Mouse (Mus musculus): Measurements from ENCODE around the gene Pappa2.

Gene Pappa2

DNA sequence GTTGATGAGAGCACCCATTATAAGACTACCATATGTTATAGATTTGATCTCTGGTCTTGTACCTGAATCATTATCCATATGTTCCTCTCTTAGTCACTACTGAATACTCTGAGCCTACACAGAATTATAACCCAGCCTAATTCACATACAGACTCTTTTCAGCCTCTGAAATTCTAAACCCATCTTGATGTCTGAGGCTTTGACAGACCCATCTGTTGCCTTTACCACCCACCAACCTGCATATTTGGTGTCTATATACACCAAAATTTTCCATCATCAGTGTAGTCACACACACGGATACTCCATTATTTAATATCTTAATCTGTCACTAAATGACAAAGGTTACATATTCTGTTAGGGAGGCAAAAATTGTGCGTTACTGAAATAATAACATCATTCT, 69.6 kb downstream of the Pappa2 start:
- no peak for DNase-seq (ENCODE audit: low spot score)

DNA sequence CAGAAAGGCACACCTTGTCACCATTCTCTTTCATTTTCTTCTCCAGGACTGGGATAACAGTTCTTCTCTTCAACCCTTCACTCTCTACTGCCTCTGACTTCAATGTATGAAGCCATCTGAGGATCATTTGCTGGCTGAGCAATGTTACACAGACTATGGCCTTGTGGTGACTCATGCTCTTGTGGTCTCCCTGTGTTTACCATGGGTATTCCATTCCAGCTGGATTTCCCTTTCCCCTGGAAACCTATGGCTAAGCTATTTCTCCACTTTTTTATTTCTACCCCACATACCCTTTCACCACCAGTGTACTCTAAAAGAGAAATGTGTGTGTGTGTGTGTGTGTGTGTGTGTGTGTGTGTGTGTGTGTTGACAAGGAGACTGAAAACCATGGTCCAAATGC, 83.0 kb downstream of the Pappa2 start:
- DNase-seq (ENCODE audit: low spot score): no peak

DNA sequence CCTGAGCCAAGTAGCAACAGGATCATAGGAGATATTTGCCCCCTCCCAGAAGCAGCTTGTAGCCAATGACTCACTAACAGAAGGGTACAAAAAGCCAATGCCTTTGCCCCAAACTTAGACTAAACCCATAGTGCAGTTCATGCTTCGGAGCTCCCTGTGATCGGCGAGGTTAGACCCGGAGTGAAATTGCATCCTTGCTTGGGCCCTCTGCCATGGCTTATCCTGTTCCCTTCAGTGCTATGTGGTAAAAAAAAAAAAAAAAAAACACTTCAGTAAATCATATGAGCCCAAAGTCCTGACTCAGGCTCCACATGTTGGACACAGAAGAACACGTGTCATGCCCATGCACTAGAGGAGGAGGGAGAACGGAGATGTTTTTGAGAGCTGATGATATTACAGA, 85.8 kb downstream of the Pappa2 start:
- DNase-seq (ENCODE audit: low spot score): no peak

DNA sequence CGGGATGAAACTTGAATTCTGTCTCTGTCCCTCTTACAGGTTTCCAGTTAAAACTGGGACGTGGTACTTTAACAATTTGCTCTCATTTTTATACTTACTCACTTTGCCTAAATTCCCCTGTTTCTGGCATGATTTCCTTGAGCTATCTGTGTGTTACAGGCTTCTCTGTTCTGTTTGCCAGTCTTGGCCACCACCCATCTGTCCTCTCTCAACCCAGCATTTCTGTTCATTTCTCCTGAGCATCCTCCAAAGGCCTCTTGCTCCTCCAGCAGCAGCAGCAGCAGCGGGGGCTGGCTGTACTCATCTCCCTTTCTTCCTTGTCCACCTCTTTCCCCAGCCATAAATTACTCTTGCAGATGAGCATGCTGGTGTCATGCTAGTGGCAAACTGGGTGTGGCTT, 104.8 kb downstream of the Pappa2 start:
- no peak for DNase-seq (ENCODE audit: low spot score)

DNA sequence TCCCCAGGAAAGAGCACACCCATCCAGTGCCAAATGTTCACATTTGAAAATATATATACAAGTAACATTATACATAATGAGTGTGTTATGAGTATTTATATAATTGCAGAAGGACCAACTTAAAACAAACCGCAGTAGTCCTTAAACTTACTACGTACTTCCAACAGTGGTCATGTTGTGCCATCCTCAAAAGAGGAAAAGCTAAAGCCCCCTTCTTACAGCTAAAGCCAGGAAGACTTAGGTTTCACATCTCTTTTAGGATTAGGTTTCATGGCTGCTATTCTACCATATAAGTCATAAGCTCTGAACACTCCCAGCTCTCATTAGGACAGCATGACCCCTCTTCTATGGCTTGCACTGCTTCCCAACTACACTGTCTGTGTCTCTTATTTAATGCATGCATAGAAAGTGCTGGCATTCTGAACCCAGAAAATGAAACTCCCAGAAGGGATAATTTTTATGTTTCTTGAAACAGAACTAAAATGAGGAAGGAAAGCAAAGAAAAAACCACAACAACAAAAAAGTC, 105.7 kb downstream of the Pappa2 start:
- no peak for DNase-seq (ENCODE audit: low spot score)

DNA sequence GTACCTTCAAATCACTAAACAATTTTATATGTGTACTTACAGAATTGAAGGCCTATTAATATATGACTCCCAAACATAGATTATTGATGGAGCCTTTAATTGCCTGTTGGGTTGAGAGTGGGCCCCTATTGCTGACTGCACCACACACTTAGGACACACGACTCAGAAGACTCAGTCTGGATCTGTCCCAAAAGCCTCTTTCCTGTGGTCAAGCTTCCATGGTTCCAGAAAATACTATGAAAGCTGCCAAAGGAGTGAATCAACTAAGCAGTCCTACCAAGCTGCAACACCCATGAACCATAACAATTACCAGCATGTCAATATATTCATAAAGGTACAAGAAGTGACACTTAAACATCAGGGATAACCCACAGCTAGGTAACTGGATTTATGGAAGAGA, 106.7 kb downstream of the Pappa2 start:
- DNase-seq (ENCODE audit: low spot score): no peak

DNA sequence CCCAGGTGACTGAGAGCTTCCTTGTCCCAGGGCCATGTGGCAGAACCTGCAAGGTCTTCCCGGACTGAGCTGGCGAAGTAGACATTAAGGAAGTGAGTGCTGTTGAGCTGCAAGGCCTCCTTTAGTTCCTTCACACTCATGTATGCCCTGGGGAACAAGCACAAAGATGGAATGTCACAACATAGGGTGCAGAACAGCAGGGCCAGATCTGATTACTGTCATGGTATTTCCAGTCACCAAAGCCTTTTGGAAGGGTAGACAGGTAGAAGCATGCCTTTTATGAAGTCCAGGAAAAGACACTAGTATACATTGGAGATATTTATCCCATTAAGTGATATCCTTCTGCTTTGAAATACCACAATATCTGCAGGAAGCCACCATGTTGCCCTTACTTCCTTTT, 108.9 kb downstream of the Pappa2 start:
- no peak for DNase-seq (ENCODE audit: low spot score)

DNA sequence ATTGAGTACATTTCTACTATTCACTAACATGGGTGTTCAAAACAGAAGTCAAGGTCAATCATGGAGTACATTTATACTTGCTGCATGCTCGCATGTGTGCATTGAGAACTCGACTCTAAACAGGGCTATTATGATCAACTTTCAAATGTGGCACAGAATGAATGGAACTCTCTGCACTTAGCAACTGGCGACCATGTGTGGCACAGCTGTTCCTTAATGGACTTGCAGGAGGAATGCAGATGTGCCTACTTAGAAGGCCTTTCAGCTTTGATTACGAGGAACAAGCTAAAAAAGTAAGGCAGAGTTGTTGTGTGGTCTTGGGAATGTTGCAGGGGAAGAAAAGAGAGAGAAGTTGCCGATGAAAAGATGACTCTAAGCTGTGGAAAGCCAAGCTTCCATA, 120.1 kb downstream of the Pappa2 start:
- no peak for DNase-seq (ENCODE audit: low spot score)

DNA sequence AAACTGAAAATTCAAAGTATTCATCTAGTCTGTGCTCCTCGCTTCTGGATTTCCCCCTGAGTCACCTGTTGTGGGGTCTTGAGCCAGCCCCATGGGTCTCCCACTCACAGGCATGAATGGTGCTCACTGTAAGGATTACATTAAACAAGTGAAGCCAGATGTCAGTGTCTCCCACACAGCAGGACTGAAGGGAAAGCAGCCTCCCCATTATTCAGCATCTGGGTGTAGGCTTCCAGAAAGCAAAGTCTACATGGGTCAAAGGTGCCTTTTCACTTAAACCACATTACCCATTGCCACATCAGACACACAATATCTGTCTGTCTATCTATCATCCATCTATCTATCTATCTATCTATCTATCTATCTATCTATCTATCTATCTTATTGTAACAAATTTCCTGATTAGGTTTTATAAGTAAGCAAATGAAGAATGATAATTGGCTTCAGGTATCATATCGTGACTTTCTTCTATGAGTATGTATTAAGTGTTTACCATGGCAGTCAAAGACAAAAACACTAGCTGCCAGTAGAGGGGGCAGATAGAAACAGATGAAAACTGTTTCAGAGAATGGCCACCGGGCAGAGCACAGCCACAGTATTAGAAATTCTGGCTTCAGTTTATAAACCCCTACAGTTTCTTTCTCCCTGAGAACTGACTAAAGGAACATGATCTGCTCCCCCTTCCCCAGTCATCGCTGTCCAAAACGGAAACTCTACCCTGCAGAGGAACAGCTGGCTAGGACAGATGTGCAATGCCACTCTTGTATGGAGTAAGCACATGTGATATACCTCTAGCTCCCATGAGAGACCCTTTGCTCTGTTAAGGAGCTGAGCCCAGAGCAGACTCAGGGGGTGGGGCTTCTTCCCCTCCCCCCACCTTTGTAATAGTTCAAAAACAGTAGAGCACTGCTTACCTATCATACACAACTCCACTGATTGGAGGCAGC, 126.1 kb downstream of the Pappa2 start:
- no peak for DNase-seq (ENCODE audit: low spot score)

DNA sequence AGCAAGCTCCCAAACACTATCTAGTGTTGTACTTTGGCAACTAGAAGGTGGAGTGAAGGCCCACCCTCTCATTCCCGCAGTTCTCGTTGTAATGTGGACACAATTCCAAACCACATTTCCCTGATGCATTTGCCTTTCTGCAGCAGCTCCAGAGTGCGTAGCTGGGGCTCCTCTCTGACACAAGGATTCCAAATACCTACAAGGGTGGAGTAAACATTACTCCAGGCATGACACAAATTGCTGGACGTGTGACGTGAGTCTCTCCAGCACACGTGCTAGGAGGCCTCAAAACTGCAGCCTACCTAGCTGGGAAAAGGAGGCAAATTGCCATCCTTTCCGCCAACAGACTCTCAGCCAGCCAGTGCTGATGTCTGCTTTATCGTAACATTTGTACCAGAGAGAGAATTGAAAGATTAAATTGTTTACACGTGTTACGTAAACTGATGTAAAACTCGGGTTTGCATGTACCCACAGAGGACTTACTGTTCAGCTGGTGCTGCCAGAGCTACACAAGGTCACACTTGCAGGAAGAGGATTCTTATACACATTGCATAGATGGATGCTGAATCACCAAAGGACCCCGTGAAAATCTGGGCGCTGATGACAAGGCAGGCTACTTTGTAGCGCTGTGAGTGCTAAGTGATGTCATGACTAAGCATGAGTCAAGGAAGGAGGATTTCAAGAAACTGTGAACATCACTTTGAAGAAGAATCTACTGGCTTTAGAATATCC, 127.3 kb downstream of the Pappa2 start:
- DNase-seq (ENCODE audit: low spot score): no peak

DNA sequence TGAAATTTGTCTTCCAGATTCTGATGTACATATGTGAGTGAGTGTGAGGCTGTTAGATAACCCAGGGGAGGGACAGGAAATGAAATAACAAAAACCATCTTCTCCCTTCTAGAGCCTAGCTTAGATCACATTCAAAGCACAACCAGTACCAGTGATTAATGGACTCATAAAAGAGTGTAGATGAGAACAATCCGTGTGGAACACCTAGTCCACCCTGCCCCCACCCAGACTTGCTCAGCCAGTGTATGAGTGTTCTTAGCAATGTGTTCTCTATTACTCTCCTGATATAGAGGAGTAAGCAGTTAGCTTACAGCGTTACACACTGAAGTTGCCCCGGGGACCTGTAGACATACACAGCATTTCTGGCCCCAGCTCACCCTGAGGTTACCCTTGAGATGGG, 129.8 kb downstream of the Pappa2 start:
- no peak for DNase-seq (ENCODE audit: low spot score)

DNA sequence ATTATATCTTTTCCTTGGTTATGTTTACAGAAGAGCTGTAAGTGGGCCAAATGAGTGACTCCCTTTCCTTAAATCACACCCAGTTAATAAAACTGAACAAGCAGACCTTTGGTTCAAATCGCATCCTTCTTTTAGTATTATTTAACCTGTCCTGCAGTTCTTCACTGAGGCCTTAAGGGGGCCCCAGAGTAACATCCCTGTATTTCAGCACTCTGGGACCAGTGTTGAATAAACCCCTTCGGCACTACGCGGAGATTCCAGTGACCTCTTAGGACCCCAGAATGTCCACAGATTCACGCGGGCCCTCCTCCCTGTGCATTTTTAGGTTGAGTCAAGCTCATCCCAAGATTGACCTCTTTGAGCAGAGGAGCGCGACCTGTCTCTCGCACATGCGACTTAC, 135.7 kb downstream of the Pappa2 start:
- DNase-seq (ENCODE audit: low spot score): no peak

DNA sequence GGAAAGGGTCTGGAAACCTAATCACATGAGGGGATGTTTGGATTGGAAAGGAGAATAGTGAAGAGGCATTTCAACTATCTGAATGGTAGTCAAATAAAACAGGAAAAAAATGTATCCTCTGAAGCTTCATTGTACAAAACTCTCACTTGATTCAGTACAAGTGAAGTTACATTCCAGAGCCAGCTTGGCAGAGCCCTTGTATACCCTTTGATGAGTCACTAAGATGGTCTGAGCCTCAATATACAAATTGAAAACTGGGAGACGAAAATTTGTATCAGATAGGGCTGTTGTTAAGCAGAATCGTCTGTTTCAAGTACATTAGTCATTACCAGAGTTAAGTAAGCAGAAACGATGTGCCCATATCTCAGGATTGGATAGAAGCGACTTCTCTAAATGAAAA, 143.1 kb downstream of the Pappa2 start:
- no peak for DNase-seq (ENCODE audit: low spot score)

DNA sequence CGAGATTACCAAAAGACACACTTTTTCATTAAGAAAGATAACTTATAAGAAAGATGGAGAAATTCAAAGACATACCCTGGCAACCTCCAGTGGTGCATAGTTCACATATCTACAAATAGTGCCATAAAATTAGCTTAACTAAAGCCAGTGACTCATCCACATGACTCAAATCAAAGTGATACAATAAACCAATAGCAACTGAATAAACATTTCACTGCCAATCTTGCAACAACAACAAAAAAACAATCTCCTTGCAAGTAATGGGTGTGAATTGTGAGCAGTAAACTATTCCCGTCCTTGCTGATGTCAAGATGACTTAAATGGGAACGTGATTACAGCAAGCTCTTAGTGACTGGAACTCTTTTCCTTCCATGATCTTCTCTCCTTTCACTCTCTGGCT, 150.1 kb downstream of the Pappa2 start:
- DNase-seq (ENCODE audit: low spot score): no peak

DNA sequence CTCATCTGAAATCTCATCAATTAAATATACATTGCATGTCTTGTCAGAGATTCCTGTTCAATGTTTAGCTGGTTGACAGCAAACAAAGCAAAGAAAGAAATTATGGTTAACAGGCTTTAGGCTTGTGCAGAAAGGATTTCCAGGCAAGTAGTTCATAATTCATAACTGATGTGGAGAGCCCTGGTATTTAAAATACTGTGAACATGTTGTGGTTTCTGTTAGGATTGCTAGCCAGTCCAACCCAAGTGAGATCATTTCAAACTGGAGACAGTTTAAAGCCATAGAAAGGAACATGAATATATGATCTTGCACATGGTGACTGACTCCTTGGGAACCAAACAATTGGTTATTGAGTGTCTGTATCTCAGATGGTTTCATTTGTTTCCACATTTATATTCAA, 152.4 kb downstream of the Pappa2 start:
- DNase-seq (ENCODE audit: low spot score): no peak

DNA sequence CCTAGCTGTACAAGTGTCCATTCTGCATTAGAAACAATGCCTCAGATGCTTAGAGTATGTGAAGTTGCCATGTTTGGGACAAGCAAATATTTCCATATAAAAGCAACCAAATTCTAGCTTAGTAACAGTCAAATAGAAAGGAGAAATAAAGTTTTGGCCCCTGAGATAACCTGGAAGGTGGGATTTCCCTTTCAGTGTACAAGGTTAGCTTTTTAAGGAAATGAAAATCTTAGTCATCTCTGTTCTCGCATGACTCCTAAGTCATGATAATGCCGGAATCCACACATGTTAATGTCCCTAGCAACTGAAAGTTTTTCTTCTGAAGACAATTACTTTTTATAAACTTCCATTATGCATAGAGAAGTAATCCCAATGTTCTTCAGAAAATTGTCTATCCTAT, 160.6 kb downstream of the Pappa2 start:
- DNase-seq (ENCODE audit: low spot score): no peak

DNA sequence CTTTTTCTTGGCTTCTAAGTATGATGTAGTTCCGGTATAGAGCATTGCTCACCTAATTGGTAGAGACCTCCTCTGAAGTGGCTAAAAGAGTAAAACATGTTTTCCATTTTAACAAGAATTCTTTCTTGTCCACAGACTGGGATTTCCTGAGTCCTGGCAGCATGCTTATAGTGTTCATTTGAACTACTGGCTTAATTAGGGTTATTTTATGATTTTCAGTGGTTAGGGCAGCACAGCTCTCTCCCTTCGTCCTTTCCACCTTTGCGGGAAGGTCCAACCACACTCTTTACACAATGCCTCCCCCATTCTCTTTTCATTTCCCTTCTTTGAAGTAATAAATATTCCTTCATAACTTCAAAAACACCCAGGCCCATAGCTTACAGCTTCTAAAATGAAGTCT, 163.8 kb downstream of the Pappa2 start:
- DNase-seq (ENCODE audit: low spot score): no peak

DNA sequence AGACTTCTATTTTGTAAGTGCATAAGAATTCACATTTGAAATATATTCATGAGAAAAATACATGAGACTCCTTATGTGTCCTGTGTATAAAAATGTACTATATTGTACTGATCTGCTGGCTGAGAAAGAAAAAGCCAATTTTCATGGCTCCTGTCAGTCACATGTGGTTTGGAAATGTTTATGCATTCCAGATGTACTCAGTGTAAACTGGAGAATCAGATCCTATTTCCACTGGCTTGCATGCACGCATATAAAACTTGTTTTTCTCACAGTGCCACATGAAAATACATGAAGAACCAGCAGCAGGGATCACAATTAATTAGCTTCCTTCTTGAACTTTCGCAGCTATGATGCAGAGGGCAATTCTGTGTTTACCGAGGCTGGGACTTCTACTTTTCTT, 168.4 kb downstream of the Pappa2 start:
- DNase-seq (ENCODE audit: low spot score): no peak

DNA sequence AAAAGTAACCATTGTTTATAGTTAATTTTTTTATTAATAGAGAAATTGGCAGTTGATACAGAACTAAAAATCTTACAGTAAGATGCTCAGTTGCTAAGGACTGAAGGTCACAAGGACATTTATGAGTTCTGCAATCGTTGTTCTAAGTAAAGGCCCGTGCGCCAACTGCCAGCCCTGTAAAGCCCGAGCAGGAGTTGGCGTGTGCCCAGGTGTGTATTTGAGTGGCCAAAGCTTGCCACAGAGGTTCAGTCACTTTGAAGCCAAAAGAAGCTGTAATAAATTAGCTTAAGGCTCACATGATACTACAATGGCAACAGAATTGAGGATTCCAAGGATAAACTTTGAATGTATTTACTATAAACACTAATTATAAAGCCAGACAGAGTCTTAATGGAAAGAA, 204.8 kb downstream of the Pappa2 start:
- no peak for DNase-seq (ENCODE audit: low spot score)

DNA sequence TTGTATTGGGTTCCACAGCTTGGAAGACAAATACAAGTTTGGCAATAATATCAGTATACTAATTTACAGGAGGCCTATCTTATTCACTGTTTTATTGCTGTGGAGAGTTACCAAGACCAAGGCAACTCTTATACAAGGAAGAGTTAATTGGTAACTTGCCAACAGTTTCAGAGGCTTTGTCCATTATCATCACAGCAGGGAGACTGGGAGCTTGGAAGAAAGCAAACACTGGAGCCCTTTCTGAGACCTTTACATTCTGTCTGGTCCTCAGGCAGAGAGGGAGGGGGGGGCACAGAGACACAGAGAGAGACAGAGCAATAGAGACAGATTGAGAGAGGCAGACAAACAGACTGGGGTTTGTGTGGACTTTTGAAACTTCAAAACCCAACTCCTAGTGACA, 207.2 kb downstream of the Pappa2 start:
- DNase-seq (ENCODE audit: low spot score): no peak

DNA sequence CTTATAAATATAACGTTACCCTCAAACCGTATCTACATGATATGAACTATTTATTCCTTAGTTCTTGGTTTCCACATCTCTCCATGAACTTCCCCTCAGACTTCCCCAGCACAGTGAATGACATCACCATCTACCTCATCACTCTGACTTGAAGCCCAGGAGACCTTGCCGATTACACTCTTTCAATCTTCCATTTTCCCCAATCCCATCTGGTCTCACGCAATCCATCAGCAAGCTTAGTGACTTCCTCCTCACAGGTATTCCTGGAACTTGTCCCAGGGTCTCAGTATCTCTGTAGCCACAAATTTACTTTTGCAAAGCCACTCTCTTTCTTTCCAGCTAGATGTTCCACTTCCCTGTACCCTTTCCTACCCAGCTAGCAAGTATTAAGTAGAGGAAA, 209.5 kb downstream of the Pappa2 start:
- DNase-seq (ENCODE audit: low spot score): no peak

DNA sequence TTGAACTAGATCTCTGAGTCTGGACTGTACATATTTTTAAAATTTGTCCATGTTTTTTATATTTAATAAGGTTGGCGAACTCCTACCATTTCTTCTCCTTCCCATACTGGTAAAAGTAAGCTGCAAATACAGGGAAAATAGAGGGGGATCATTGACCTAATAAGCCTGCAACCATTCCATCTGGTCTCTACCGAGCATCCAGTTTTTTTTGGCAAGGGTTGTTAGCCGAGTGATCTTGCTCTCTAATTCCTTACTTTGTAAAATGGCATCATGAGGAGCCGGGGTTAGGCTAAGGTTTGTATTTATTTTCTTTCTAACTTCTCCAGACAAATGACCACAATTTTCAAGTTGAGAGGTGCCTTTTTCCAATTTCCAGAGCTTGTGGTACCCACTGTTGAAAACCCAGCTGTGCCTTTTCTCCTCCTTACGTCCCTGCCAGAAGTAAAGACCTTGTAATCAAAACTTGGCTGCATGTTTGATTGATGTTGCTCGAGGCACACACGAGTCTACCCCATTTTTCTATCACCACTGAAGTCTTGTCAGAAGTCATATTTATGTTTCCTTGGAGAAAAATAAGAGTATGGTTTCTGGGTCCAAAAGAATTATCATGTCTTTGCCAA, 210.1 kb downstream of the Pappa2 start:
- DNase-seq (ENCODE audit: low spot score): no peak

DNA sequence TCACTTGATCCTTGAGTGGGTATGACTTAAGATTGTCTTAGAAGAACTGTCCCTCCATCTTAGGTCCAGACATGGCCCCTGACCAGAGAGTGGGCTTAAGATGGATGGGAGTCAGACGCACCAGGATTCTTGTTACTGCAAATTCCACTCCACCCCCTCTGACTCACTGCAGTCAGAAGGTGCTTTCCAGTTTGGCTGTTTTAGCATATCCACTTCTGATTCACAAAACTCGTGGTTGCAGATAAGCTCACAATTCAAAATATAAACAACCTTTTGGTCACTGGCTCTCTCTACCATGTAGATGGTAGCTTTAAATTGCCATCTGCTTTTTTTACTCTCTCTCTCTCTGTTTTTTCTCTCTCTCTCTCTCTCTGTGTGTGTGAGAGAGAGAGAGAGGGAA, 214.4 kb downstream of the Pappa2 start:
- DNase-seq (ENCODE audit: low spot score): no peak
